Mouse (Mus musculus): ENCODE data around the gene Pla2g7.
"Not testable (repeated sequence)": the region's sequence is repeated elsewhere in the genome, so short reads cannot be mapped to it uniquely, and the experiment has no call there.

Gene Pla2g7

DNA sequence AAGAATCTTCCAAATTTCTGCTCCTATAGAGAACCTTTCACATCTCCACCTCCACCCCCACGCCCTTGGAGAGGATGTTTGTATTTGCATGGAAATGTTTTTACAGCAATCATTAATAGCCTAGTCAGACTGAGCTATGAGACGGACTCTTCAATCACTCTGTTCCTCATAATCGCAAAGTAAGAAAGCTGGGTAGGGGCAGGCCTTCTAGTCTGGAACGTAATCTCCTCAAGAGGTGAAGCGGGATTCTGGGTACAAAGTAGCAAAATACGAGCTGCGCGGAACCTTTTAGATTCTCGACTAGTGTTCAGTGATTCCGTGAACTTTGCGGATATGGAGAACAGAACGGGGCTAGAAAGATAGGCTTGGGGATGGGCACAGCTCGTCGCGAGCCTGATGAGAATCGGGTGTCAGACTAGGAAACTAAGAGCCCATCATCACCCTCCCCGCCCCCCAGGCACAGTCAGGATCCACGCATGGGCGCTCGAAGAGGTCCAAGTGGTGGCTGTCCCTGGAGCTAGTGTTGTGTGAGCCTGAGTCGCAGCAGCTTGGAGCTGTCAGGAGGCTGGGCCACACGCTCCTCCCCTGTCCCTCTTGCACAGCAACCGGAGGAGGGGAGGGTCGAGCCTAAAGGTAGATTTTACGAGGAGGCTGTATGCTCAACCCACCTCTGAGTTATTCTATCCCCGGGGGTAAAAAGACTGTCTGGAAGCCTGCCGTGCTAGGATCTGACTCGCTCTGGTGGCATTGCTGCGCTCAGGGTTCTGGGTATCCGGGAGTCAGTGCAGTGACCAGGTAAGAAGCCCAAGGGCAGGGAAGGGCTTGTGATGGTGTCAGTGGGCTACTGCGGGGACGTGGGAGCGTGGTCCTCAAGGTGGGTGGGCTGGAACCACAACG lies at the start of gene Pla2g7:
Pla2g7 (plus strand) TSS at position 107 of the 897 bp plus-strand sequence.
- DNase-seq (ENCODE audit: low spot score in 2 of 2), result peak; percentile 16 to 65

DNA sequence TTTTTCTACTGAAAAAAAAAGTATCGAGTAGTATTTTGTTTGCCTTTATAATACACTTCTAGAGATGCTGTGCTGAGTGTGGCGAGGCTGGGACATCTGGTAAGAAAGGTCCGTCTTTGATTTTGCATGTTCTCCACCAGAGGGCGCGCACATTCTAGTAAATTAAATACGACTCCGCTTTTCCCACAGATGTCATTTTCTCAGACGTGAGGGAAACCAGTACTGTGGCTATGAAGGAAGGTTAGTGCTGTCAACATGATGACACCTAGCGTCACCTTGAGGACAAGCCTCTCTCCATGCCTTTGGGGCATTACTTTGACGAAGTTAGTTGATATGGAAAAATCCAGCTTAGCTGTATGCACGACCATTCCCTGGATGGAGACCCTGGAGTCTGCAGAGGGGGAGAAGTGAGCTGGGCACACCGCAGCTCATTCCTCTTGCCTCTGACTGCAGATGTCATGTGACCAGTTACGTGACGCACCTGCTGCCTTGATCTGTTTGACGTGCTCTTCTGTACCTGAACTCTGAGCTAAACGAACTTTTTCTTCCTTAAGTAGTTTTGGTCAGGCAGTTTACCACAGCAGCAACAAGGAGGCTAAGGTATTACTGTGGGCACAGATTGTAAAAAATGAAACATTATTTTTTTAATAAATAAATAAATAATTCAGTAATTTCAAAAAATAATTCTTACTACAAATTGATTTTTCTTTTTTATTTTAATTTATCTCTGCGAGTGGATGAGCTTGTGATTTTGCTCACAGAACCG lies 49.1 kb upstream of the Pla2g7 start:
- peak; percentile 26 to 73 for DNase-seq (ENCODE audit: low spot score in 2 of 2)

DNA sequence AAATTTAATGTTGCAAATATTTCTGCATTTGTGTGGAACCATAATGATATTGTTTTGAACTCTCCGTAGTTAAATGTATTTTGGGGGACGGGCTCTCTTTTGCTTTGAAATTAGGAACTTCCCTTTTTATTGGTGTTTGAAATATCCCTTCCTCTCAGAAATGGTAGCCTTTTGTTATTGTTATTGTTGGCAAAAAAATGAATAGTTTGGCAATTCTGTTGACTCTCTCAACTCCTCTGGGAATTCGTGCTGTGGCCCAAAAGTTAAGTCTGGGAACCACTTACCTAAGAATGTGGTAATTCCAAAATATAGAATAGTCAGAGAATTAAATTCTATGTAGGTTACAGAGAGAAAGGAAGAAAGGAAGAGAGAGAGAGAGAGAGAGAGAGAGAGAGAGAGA lies 47.7 kb upstream of the Pla2g7 start:
- no peak for DNase-seq (ENCODE audit: low spot score in 2 of 2)

DNA sequence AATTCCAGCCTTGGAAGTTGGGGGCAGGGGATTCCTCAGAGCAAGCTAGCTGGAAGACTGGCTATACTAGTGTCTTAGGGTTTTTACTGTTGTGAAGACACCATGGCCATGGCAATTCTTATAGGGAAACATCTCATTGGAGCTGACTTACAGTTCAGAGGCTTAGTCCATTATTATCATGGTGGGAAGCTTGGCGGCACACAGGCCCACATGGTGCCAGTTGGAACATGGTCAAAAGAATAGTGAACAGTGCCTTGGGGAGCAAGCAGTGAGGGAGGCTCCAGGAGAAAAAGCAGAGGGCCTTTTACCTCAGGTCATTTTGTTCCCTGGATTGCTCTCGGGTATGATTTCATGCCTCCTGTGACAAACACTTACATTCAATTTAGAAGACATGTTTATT lies 37.4 kb upstream of the Pla2g7 start:
- DNase-seq (ENCODE audit: low spot score in 2 of 2), result no peak

DNA sequence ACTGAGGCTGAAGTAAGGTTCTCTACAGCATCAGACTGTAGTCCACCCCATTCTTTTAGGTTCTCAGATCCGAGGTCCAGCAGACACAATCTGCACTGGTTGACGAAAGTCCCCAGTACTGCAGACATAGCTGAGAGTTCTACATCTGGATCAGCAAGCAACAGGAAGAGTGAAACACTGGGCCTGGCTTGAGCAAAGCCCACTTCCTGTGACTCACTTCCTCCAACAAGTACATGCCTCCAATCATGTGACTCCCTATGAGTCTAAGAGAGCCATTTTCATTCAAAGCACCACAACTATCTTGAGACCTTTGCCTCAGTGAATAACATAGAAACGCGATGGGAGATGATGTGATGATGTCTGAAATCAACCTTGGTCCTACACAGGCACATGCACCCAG lies 36.7 kb upstream of the Pla2g7 start:
- no peak for DNase-seq (ENCODE audit: low spot score in 2 of 2)

DNA sequence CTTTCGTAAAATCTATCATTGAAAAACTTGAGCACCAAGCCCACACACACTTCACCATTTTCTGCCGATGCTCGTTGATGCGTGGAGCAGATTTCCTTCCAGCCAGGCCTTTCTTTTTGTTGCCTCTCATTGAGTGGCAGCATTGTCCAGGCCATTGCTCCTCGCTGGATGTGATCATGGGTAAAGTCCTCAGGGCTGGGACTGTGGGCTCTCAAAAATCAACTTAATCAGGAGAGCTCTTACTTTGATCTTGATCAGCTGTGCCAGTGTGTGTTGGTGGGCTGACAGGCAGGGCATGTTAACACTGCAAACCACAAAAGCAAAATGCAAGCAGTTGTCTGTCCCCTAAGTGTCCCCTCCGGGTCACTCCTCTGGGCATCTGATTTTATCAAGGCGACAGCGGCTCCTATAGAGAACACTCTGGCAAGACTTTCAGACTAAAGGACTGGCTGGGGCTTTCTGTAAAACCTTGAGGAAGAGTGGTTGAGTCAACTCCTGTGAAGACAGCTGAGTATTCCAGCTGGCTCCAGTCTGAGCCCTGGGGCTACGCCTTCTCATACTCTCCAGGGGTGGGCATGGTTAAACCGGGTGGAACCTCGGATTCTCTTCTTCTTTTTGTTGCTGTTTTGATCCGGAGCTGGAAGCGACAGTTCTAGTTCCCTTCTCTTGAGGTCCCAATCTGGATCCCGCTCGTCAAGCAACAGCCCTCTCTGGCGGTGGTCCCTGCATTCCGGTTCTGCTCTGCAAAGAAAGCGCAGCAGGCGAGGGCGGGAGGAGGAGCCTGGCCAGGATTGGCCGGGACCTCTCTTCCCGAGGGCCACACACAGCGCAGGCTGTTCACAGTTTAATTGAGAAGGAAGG lies 33.3 kb upstream of the Pla2g7 start:
- no peak for DNase-seq (ENCODE audit: low spot score in 2 of 2)

DNA sequence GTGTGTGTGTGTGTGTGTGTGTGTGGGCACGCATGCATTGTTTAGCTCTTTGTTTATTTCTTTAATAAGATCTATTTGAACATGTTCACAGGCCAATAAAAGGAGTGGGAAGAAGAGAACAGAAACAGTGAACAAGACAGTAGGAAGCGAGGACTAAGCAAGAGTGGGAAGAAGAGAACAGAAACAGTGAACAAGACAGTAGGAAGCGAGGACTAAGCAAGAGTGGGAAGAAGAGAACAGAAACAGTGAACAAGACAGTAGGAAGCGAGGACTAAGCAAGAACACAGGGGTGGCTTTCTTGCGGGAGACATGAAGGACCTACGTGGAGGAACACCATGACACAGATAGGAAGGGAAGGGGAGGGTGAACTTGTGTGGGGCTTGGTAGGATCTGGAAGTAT lies 31.1 kb upstream of the Pla2g7 start:
- DNase-seq (ENCODE audit: low spot score in 2 of 2), result not testable (repeated sequence)

DNA sequence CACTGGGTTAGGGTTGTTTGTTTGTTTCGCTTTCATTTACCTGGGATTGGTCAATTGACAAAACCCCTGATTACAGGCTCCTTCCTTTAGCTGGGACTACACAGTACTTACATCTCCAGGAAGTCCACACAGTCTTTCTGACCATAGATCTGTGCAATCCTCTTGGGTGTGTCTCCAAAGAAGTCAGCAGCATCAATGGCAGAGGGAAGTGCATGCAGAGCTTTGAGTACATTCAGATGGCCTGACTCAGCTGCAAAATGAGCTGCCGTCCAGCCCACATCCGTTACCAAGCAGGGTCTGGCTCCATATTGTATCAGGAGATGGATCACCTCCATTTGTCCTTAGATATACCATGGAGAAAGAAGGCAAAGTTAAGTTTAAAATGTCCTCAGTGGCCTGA lies 29.1 kb upstream of the Pla2g7 start:
- no peak for DNase-seq (ENCODE audit: low spot score in 2 of 2)

DNA sequence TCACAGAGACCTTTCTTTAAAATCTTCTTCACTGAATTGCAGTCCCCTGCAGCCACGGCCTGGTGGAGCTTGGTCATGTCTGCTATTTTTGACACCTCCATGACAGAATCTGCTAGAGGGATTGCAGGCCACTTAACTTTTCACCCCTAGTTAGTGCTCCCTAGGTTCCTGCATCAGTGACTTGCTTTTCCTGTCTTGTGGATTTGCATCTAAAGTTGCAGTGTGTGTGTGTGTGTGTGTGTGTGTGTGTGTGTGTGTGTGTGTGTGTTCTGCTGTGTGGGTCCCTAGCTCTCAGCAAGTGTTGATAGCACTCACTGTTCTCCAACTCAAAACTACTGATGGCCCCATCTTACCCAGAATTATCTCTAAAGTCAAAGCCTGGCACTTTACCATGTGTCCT lies 24.4 kb upstream of the Pla2g7 start, which contains the start of gene Ankrd66:
Ankrd66 (minus strand) TSS at position 101 of the 400 bp plus-strand sequence.
- no peak for DNase-seq (ENCODE audit: low spot score in 2 of 2)

DNA sequence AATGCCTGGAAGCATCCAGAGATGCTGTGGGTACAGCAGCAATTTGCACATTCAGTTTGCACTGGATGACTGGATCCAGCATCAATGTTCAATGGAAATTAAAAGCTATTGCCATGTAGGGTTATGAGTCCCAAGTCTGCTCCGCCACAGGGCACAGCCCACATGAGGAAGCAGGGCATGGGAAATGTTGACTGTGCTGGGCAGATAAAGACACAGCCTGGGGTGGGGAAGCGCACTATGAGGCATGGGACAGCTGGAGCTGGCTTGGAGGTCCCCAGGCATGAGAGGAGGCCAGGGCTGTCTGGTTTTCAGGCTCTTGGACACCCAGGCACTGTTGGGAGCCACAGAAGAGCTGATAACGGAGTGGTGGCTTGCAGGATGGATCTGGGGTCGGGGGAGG lies 23.9 kb upstream of the Pla2g7 start:
- DNase-seq (ENCODE audit: low spot score in 2 of 2), result no peak

DNA sequence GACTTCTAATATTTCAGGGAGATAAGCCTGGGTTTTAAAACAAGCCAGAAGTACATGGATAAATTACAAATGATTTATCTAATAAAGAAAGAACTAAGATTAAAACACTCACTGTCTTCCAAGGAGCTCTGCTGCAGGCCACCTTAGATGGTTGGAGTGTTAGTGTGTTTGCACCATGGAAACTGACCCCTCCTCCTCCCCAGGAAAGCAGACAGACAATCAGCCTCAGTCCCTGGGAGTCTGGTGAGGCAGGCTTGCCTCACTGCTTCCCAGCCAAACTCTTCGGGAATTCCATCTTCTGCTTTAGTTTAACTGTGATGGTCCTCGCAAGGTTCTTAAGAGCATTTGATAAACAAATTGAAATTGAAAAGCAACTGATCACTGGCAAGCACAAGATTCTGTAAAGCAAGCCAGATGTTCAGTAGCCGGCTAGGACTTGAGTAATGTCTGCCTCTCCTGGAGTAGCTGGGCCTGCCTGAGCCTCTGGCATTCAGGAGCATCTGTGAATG lies 16.7 kb upstream of the Pla2g7 start:
- DNase-seq (ENCODE audit: low spot score in 2 of 2), result no peak

DNA sequence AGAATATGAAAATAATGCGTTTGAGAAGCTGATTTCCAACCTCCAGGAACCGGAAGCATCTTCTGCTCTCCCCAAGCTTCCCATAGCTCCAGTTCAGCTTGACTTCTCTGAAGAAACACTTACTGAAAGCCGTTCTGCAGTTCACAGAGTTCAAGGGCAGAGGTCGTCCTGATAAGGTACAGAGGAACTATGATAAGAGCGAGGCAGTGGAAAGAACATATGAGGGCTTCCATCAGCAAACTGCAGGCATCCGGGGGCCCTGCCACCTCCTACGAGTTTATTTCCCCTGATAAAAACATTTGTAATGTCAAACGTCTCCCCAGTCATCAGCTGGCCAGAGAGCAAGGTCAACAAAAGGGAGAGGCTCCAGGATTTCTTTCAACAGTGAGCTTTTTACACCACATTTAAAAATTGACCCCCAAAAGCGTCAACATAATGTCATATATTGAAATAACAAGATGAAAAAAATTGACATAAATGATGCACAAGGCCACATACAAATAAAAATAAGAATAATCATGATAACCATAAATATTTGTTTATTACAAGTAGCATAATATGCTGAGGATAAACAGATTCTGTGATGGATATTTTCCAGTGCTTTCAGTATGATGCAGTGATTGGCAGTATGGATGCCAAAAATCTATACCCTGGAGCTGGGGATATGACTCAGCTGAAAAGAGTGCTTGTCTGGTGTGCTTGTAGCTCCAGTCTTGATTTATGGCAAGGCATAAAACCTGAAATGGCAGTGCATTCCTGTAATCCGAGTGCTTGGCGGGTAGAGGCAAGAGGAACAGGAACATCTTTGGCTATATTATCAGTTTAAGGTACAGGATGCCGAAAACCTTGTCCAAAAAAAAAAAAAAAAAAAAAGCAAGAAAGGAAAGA lies 13.1 kb upstream of the Pla2g7 start:
- DNase-seq (ENCODE audit: low spot score in 2 of 2), result no peak

DNA sequence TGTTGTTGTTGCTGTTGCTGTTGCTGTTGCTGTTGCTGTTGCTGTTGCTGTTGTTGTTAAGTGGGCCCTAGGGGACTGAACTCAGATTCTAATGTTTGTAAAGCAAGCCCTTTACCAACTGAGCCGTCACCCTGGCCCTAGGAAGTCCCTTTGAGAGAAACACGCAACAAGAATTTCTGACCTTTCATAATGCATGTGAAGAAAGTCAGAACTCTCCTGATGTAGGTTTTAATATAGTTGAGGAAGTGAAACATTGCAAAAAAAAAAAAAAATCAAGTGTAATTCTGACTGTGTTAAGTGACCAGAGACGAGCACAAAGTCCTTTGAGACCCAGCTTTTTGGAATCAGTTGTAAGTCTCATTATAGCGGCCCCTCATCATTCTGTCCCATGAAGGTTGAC lies 10.8 kb upstream of the Pla2g7 start:
- DNase-seq (ENCODE audit: low spot score in 2 of 2), result no peak

DNA sequence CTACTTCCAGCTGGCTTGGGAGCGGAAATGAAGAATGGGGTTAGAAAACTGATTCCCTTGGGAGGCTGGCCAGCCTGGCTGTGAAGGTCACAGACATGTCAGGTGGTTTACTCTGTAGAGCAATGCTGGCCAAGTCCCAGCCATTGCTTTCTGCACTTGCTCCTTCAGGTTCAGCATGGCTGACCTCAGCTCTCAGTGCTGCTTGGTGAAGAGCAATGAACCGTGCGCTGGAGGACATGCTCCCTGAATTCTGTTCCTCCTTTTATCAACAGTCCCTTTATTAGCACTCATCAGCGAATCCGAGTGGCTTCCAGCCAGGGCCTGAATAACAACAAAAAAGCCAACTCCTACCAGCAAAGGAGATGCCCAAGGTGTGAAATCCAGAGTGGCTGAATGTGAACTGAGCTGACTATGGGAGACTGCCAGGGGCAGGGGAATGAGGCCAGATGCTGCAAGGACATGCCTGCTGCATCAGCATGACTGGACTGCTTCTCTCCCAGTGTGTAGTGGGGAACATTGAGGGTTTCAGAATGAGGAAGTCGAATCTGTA lies 10.3 kb upstream of the Pla2g7 start:
- peak; percentile 19 to 64 for DNase-seq (ENCODE audit: low spot score in 2 of 2)

DNA sequence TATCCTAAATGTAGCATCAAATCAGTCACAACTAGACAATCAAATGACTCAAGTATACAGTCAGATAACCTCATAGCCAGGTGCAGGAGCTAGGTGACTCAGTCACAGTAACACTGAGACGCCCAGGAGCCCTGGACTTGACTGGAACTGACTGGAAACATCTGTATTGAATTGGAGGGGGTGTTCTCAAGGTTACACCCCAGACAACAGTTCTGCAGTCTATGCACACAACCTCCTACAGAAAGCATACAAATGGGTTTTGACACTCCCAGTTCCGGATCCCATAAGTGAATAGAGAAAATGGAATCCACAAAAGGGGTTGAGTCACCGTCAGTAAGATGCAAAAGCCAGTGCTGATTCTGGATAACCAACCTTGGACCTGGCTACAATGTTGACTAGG lies 9.2 kb upstream of the Pla2g7 start:
- DNase-seq (ENCODE audit: low spot score in 2 of 2), result no peak

DNA sequence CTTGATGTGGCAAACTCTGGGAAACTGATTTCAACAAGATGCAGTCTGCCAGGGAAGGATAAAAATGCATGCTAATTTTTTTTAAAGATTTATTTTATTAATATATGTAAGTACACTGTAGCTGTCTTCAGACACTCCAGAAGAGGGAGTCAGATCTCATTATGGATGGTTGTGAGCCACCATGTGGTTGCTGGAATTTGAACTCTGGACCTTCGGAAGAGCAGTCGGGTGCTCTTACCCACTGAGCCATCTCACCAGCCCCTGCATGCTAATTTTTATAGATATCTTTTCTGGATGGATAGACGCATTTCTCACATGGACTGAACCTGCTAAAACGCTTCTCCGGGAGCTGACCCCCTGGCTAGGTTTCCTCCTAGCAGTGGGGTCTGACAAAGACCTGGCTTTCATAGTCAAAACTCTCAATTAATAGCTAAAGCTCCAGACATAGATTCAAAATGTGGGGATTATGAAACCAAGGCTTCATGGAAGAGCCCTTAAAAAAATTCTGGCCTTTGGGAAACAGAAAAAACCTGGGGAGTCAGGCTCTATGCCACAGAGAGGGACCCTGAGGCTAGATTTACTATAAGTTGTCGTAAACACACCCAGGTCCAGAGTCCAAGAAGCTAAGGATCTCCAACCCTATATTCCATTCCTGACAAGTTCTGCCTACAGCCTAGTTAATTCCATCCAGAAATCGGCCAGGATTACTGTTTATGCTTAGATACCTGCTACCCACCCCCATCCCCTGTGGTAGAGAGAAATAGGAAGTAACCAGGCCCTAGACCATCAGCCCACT lies 4.5 kb upstream of the Pla2g7 start:
- no peak for DNase-seq (ENCODE audit: low spot score in 2 of 2)

DNA sequence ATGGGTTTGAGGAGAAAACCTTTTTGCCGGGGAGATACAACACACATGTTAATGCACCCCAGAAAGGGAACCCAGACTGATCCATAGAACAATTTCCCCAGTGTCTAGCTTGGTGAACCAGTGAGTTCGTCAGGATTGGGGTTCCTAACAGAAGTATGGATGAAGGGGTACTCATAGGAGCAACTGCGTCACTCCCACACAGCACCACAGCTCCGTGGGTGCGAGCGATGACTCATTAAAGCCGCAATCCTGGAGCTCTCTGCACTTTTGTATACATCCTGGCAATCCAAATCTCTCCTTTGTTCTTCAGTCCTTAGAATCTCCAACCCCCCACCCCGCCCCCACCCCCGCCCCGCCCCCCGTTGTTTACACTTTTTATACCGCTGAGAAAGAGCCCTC lies 306 bp upstream of the Pla2g7 start:
- no peak for DNase-seq (ENCODE audit: low spot score in 2 of 2)

DNA sequence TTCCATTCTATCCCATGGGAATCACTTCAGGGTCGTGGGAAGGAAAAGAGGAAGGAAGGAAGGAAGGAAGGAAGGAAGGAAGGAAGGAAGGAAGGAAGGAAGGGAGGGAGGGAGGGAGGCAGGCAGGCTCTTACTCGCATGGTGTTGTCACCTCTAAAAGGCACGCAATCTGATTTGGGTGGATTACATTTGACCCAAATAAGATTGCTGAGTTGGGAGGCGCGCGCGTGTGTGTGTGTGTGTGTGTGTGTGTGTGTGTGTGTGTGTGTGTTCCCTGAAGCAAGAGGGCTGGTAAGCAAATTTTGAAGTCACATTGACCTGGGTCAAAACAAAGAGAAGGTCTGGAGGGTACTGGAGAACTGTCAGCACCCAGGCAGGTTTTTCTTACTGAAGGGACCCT lies 1.4 kb downstream of the Pla2g7 start:
- no peak for DNase-seq (ENCODE audit: low spot score in 2 of 2)

DNA sequence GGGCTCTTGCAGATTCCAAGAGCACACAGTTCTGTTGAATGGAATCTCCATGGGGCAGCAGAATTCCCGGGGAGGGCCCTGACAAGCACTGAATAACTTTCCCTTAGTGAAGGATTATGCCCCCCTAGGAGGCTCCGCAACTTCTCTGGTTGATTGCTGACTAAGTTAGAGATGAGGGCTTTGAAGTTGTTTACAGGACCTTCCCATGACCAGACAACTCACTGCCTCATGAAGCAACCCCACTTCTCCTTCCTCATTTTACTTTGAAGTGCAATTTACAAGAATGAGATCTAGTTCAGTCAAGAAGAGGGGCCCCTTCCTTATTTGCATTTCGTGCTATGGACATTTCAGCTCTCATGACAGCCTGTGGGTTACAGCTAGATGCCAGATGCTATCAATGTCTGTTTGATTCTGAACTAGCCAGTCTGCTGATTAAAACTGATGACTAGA lies 5.8 kb downstream of the Pla2g7 start:
- DNase-seq (ENCODE audit: low spot score in 2 of 2), result peak in 1 of 2 experiments; percentile 18

DNA sequence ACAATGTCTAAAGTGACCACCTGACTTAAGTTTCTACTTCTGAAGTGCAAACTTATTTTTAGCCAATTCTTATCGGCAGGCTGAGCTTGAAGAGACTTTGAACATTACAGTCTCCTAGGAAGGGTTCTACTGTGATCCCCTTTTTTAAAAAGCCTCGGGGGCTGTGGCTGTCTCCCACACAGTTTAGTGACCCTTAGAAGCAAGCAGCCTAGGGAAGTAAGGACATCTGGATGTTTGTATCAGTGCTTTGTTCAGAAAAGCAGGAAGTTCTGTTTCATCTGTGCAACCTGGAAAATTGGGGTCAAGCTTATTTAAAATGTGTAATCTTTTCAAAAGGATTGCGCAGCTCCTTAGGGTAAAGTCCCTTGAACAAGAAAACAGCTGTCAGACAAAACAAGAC lies 12.6 kb downstream of the Pla2g7 start:
- no peak for DNase-seq (ENCODE audit: low spot score in 2 of 2)
